Mouse (Mus musculus): ENCODE results near the gene Hoxb7. TPM values are rescaled to one million over a fixed set of nuclear protein-coding genes. Genes with fewer than 3 reads are reported as not detected.

The Hoxb7 gene
- total RNA-seq (2023; ENCODE audit: inconsistent age): not detected in 4 replicates

GRCm38 (mm10) chr11:96285771-96286738 lies at the start of gene Hoxb7:
Hoxb7 (plus strand) TSS chr11:96286623.

GRCm38 (mm10) chr11:96270996-96271540 lies 15.4 kb upstream of the Hoxb7 start, which contains the start of gene Hoxb9:
Hoxb9 (plus strand) TSS chr11:96271457.

GRCm38 (mm10) chr11:96281855-96282570 lies 4.4 kb upstream of the Hoxb7 start, which contains the start of gene Hoxb8:
Hoxb8 (plus strand) TSS chr11:96281905.

GRCm38 (mm10) chr11:96291681-96292564 lies 5.5 kb downstream of the Hoxb7 start, which contains the start of gene Hoxb6:
Hoxb6 (plus strand) TSS chr11:96292476.

GRCm38 (mm10) chr11:96303151-96304099 lies 17.0 kb downstream of the Hoxb7 start, which contains the start of gene Hoxb5:
Hoxb5 (plus strand) TSS chr11:96303336.

GRCm38 (mm10) chr11:96317608-96318367 lies 31.4 kb downstream of the Hoxb7 start, which contains the start of gene Hoxb4:
Hoxb4 (plus strand) TSS chr11:96318267.

GRCm38 (mm10) chr11:96323154-96323553 lies 36.7 kb downstream of the Hoxb7 start, which contains the start of gene Hoxb3:
Hoxb3 (plus strand) TSS chr11:96323326.

Other genes starting within 250 kb of the Hoxb7 start
- gene Ube2z, start 221.2 kb upstream of the Hoxb7 start, total RNA-seq (2023; ENCODE audit: inconsistent age): 48.9 to 53.1 TPM (median 49.5 TPM) in 4 replicates
- 96.5 to 132 TPM (median 104 TPM) in 4 replicates for gene Atp5g1, start 211.0 kb upstream of the Hoxb7 start, total RNA-seq (2023; ENCODE audit: inconsistent age)
- not detected in 4 replicates for gene Calcoco2, start 174.7 kb upstream of the Hoxb7 start, total RNA-seq (2023; ENCODE audit: inconsistent age)
- not detected in 4 replicates for gene Ttll6, start 152.8 kb upstream of the Hoxb7 start, total RNA-seq (2023; ENCODE audit: inconsistent age)
- gene Hoxb13, start 92.3 kb upstream of the Hoxb7 start, total RNA-seq (2023; ENCODE audit: inconsistent age): not detected in 4 replicates
- gene Hoxb9, start 15.2 kb upstream of the Hoxb7 start, total RNA-seq (2023; ENCODE audit: inconsistent age): not detected in 4 replicates
- not detected in 4 replicates for gene Hoxb8, start 4.7 kb upstream of the Hoxb7 start, total RNA-seq (2023; ENCODE audit: inconsistent age)
- gene Hoxb6, start 5.9 kb downstream of the Hoxb7 start, total RNA-seq (2023; ENCODE audit: inconsistent age): not detected in 4 replicates
- not detected in 4 replicates for gene Hoxb5, start 16.7 kb downstream of the Hoxb7 start, total RNA-seq (2023; ENCODE audit: inconsistent age)
- 1.6 to 2.9 TPM (median 2.5 TPM) in 4 replicates for gene Hoxb4, start 31.6 kb downstream of the Hoxb7 start, total RNA-seq (2023; ENCODE audit: inconsistent age)
- gene Hoxb3, start 36.7 kb downstream of the Hoxb7 start, total RNA-seq (2023; ENCODE audit: inconsistent age): 0.26 to 0.36 TPM in 2 of 4 replicates, not detected in the others
- not detected in 4 replicates for gene Hoxb2, start 63.9 kb downstream of the Hoxb7 start, total RNA-seq (2023; ENCODE audit: inconsistent age)
- gene Hoxb1, start 79.1 kb downstream of the Hoxb7 start, total RNA-seq (2023; ENCODE audit: inconsistent age): not detected in 4 replicates
- gene Skap1, start 178.0 kb downstream of the Hoxb7 start, total RNA-seq (2023; ENCODE audit: inconsistent age): 1.9 to 5.1 TPM (median 2.9 TPM) in 4 replicates

Measured in B cell, adult (primary cell).